Mouse (Mus musculus): ENCODE data around the gene Prl2a1. TPM values are rescaled to one million over a fixed set of nuclear protein-coding genes. Genes with fewer than 3 reads are reported as not detected.

Prl2a1 gene
- total and polyA plus RNA-seq, 3 experiments, result not detected

- H3K9me3 ChIP-seq (replicated peaks; ENCODE audit: insufficient read depth, low read length), result no peaks in the 10 kb centered on the region
- H3K4me1 ChIP-seq (ENCODE audit: control insufficient read depth in 1 of 2, insufficient read depth in 2 of 2, low read length in 2 of 2), result no peaks in the 10 kb centered on the region
- DNase-seq (ENCODE audit: low read depth, low spot score), result no peak
- TF ChIP-seq MAX (IDR thresholded peaks at IDR 0.05; ENCODE audit: low read length) (no peak), MYC (IDR thresholded peaks at IDR 0.05; ENCODE audit: low read depth, low read length) (no peak), E2F4 (IDR thresholded peaks at IDR 0.05; ENCODE audit: borderline replicate concordance, low read depth, low read length) (no peak), TCF12 (IDR thresholded peaks at IDR 0.05; ENCODE audit: low read depth, low read length) (no peak), CHD2 (IDR thresholded peaks at IDR 0.05; ENCODE audit: low read length) (no peak), SMC3 (IDR thresholded peaks at IDR 0.05; ENCODE audit: low read depth, low read length) (no peak), GABPA (IDR thresholded peaks at IDR 0.05; ENCODE audit: low read depth, low read length) (no peak), MXI1 (IDR thresholded peaks at IDR 0.05; ENCODE audit: low read depth, low read length) (no peak), ZNF384 (IDR thresholded peaks at IDR 0.05; ENCODE audit: low read depth, low read length) (no peak), GATA1 (IDR thresholded peaks at IDR 0.05; ENCODE audit: low read depth, low read length) (no peak), TBP (IDR thresholded peaks at IDR 0.05; ENCODE audit: low read depth, low read length) (no peak), CTCF (IDR thresholded peaks at IDR 0.05 in 2 of 3, conservative IDR thresholded peaks at IDR 0.05 in 1 of 3; ENCODE audit: control insufficient read depth in 1 of 3, insufficient read depth in 1 of 3, low read depth in 2 of 3, low read length in 3 of 3, poor library complexity in 1 of 3, severe bottlenecking in 1 of 3) (no peak), ZMIZ1 (IDR thresholded peaks at IDR 0.05; ENCODE audit: low read depth, low read length) (no peak)
- no peaks in the 10 kb centered on the region for H3K36me3 ChIP-seq (ENCODE audit: control insufficient read depth in 1 of 2, insufficient read depth in 2 of 2, low read length in 2 of 2)
- H3K79me2 ChIP-seq (ENCODE audit: control insufficient read depth, insufficient read depth, low read length, poor library complexity), result no peaks in the 10 kb centered on the region
- no peaks in the 10 kb centered on the region for H3K27me3 ChIP-seq (ENCODE audit: control insufficient read depth in 1 of 2, insufficient read depth in 2 of 2, low read length in 2 of 2)
- no peak overlapping the region for H3K9ac ChIP-seq (ENCODE audit: control insufficient read depth, low read depth, low read length, poor library complexity, severe bottlenecking)
- no peak overlapping the region for H3K4me3 ChIP-seq (ENCODE audit: control insufficient read depth in 1 of 2, insufficient read depth in 1 of 2, low read depth in 2 of 2, low read length in 2 of 2)
- no peak overlapping the region for H3K27ac ChIP-seq (ENCODE audit: control insufficient read depth, low read depth, low read length)
Observed at GRCm38 (mm10) chr13:27802765-27803164, 1.3 kb downstream of the Prl2a1 start.

- no peak within 1 kb of the TSS for H3K27ac ChIP-seq (ENCODE audit: control insufficient read depth, low read depth, low read length)
- H3K79me2 ChIP-seq (ENCODE audit: control insufficient read depth, insufficient read depth, low read length, poor library complexity), result no peaks in the 10 kb centered on the region
- no peak for DNase-seq (ENCODE audit: low read depth, low spot score)
- no peaks in the 10 kb centered on the region for H3K27me3 ChIP-seq (ENCODE audit: control insufficient read depth in 1 of 2, insufficient read depth in 2 of 2, low read length in 2 of 2)
- H3K9me3 ChIP-seq (replicated peaks; ENCODE audit: insufficient read depth, low read length), result no peaks in the 10 kb centered on the region
- no peaks in the 10 kb centered on the region for H3K36me3 ChIP-seq (ENCODE audit: control insufficient read depth in 1 of 2, insufficient read depth in 2 of 2, low read length in 2 of 2)
- TF ChIP-seq MAFK (IDR thresholded peaks at IDR 0.05; ENCODE audit: borderline replicate concordance, low read depth, low read length), result no peak
- TF ChIP-seq UBTF (IDR thresholded peaks at IDR 0.05; ENCODE audit: borderline replicate concordance, insufficient read depth, low read depth, low read length), result no peak
- no peak for TF ChIP-seq USF2 (IDR thresholded peaks at IDR 0.05; ENCODE audit: borderline replicate concordance in 1 of 2, insufficient read depth in 1 of 2, low read depth in 1 of 2, low read length in 2 of 2)
- no peak for TF ChIP-seq ETS1 (IDR thresholded peaks at IDR 0.05; ENCODE audit: low read depth, low read length)
- no peak for TF ChIP-seq MYC (IDR thresholded peaks at IDR 0.05; ENCODE audit: low read depth, low read length)
- no peak for TF ChIP-seq POLR2AphosphoS5 (IDR thresholded peaks at IDR 0.05; ENCODE audit: borderline replicate concordance, low read depth, low read length)
- TF ChIP-seq HCFC1 (IDR thresholded peaks at IDR 0.05; ENCODE audit: low read depth, low read length), result no peak
- TF ChIP-seq GABPA (IDR thresholded peaks at IDR 0.05; ENCODE audit: low read depth, low read length), result no peak
- no peak for TF ChIP-seq MYB (IDR thresholded peaks at IDR 0.05; ENCODE audit: low read depth, low read length)
- TF ChIP-seq CHD2 (IDR thresholded peaks at IDR 0.05; ENCODE audit: low read length), result no peak
- TF ChIP-seq TBP (IDR thresholded peaks at IDR 0.05; ENCODE audit: low read depth, low read length), result no peak
- no peak for TF ChIP-seq TAL1 (IDR thresholded peaks at IDR 0.05; ENCODE audit: low read length)
- no peak for TF ChIP-seq KAT2A (conservative IDR thresholded peaks at IDR 0.05; ENCODE audit: low read depth, low read length)
- TF ChIP-seq ZNF384 (IDR thresholded peaks at IDR 0.05; ENCODE audit: low read depth, low read length), result no peak
- TF ChIP-seq MAZ (IDR thresholded peaks at IDR 0.05; ENCODE audit: low read depth, low read length), result no peak
- no peak for TF ChIP-seq NELFE (IDR thresholded peaks at IDR 0.05; ENCODE audit: low read depth, low read length)
- no peak for TF ChIP-seq BHLHE40 (IDR thresholded peaks at IDR 0.05; ENCODE audit: borderline replicate concordance, low read depth, low read length)
- no peak for TF ChIP-seq MXI1 (IDR thresholded peaks at IDR 0.05; ENCODE audit: low read depth, low read length)
- TF ChIP-seq GATA1 (IDR thresholded peaks at IDR 0.05; ENCODE audit: low read depth, low read length), result no peak
- TF ChIP-seq SIN3A (IDR thresholded peaks at IDR 0.05; ENCODE audit: low read length), result no peak
- H3K4me1 ChIP-seq (ENCODE audit: control insufficient read depth in 1 of 2, insufficient read depth in 2 of 2, low read length in 2 of 2), result no peaks in the 10 kb centered on the region
- no peak within 1 kb of the TSS for H3K4me3 ChIP-seq (ENCODE audit: control insufficient read depth in 1 of 2, insufficient read depth in 1 of 2, low read depth in 2 of 2, low read length in 2 of 2)
- no peak within 1 kb of the TSS for H3K9ac ChIP-seq (ENCODE audit: control insufficient read depth, low read depth, low read length, poor library complexity, severe bottlenecking)
Observed at GRCm38 (mm10) chr13:27849042-27849441, 47.6 kb downstream of the Prl2a1 start, which contains the start of gene Prl2c1. Gene Prl2c1, plus strand, starts transcription at chr13:27849342.

Measured in MEL (cell line).